Mouse (Mus musculus) limb, embryonic 12.5 days (tissue): ENCODE measurements around the gene Wdr25. TPM values are rescaled to one million over a fixed set of nuclear protein-coding genes. Genes with fewer than 3 reads are reported as not detected.
A peak's percentile ranks its signal among the peaks of the same experiment; 100 is the strongest.

ENCODE experiments used
- ATAC-seq: fragments of 200-750 bp; cut with Nextera tagmentation; 2 replicates; pipeline ENCODE4 v1.8.0; 2017; ENCODE audit warnings: low read depth, moderate TSS enrichment; ENCODE audit not compliant: insufficient number of reproducible peaks, insufficient read depth, low FRiP score, low TSS enrichment
- H3K27ac ChIP-seq: fragments of 300-500 bp; sonication (generic); 2 replicates; pipeline ENCODE4 v1.5.1; 2016; ENCODE audit warnings: mild to moderate bottlenecking, moderate library complexity
- H3K27me3 ChIP-seq: fragments of 300-500 bp; sonication (generic); 2 replicates; pipeline ENCODE4 v1.6.1; 2016; ENCODE audit warnings: mild to moderate bottlenecking, moderate library complexity
- H3K36me3 ChIP-seq: fragments of 300-500 bp; sonication (generic); 2 replicates; pipeline ENCODE4 v1.6.1; 2016; ENCODE audit warnings: mild to moderate bottlenecking, moderate library complexity
- H3K4me1 ChIP-seq: fragments of 300-500 bp; sonication (generic); replicated peaks from 2 replicates; pipeline ENCODE4 v1.6.1; 2016
- H3K4me2 ChIP-seq: fragments of 300-500 bp; sonication (generic); 2 replicates; pipeline ENCODE4 v1.6.1; 2016; ENCODE audit warnings: mild to moderate bottlenecking, moderate library complexity
- H3K4me3 ChIP-seq: fragments of 300-500 bp; sonication (generic); replicated peaks from 2 replicates; pipeline ENCODE4 v1.5.1; 2016; ENCODE audit warnings: mild to moderate bottlenecking
- H3K9ac ChIP-seq: fragments of 300-500 bp; sonication (generic); replicated peaks from 2 replicates; pipeline ENCODE4 v1.6.1; 2016; ENCODE audit warnings: mild to moderate bottlenecking, moderate library complexity
- H3K9me3 ChIP-seq: fragments of 300-500 bp; sonication (generic); 2 replicates; pipeline ENCODE4 v1.6.1; 2016; ENCODE audit warnings: mild to moderate bottlenecking, moderate library complexity
- WGBS: fragments of 180-500 bp; shearing (Covaris S2); methylation state at CpG from one replicate; pipeline ENCODE4 v1.1.7; 2016; 5-methylcytosine and 5-hydroxymethylcytosine counted together
- polyA plus RNA-seq: library from polyadenylated mRNA; unstranded; fragments of >200 nt; fragmentation: Nextera tagmentation; extraction: Ambion mirVana; gene quantifications from 2 replicates; pipeline ENCODE4 v1.2.1, GENCODE M21; 2016

Wdr25 gene
- polyA plus RNA-seq, 1 experiment from 2014 or later, result 8.8 TPM

DNA sequence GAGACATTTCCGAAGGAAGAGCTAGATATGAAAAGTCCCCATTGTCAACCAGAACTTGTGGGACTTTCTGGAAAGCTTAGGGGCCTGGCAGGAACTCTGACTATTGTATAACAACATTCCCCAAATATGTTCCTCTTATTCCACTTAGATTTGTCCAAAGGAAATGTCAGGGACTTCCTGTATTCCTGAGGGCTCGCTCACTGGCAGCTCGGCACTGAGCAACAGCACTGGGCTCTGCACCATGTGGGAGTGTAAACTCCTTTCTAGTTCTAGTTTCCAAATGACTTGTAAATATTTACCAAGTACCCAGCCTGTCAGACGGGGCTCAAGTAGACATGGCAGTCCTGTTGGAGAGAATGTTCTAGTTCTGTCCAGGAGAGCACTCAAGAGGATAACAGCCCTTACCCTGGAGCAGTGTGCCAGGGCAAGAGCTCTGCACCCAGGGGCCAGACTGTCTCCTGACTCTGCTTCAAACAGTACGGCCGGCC is 28.4 kb upstream of the Wdr25 start:
- WGBS, result 92% methylated on average over 6 of the region's 6 CpGs
- H3K4me1 ChIP-seq, result no peaks in the 10 kb centered on the region

DNA sequence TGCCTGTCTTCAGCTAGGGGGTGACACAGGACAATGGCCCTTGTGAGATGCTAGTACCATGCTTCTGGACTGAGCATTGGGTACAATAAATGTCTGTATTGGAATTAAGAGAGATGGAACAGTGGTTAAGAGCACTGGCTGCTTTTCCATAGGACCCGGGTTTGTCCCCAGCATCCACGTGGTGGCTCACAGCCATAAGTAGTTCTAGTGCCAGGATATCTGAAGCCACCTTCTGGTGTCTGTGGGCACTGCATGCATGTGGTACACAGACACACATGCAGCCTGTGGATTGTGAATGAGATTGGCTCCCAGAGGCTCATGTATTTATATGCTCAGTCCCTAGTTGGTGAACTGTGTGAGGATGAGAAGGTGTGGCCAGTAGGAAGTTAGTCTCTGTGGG is 23.9 kb upstream of the Wdr25 start:
- Histone ChIP-seq H3K27me3 (no peaks in the 10 kb centered on the region), H3K9ac (no peak overlapping the region), H3K4me2 (no peak overlapping the region), H3K36me3 (peaks cover 95% of the 10 kb centered on the region), H3K4me1 (no peaks in the 10 kb centered on the region), H3K4me3 (no peak overlapping the region), H3K27ac (no peak overlapping the region), H3K9me3 (no peaks in the 10 kb centered on the region)
- WGBS, result 89% methylated on average over 2 of the region's 2 CpGs
- no peak for ATAC-seq

More for the DNA sequence above, 28.4 kb upstream of the Wdr25 start:
- Histone ChIP-seq H3K4me2 (no peak overlapping the region), H3K9ac (no peak overlapping the region), H3K27ac (no peak overlapping the region), H3K4me3 (no peak overlapping the region), H3K9me3 (no peaks in the 10 kb centered on the region), H3K27me3 (no peaks in the 10 kb centered on the region), H3K36me3 (peaks cover 100% of the 10 kb centered on the region)
- ATAC-seq, result no peak

- H3K4me2 ChIP-seq, result no peak overlapping the region
- no peak for ATAC-seq
- H3K9ac ChIP-seq, result no peak overlapping the region
- no peak overlapping the region for H3K4me3 ChIP-seq
- no peaks in the 10 kb centered on the region for H3K9me3 ChIP-seq
- H3K27me3 ChIP-seq, result no peaks in the 10 kb centered on the region
- no peak overlapping the region for H3K27ac ChIP-seq
- no peaks in the 10 kb centered on the region for H3K4me1 ChIP-seq
- WGBS, result 77% methylated on average over 5 of the region's 5 CpGs
- peaks cover 89% of the 10 kb centered on the region for H3K36me3 ChIP-seq
Measured at GRCm38 (mm10) chr12:108873122-108873521, 20.3 kb upstream of the Wdr25 start.

DNA sequence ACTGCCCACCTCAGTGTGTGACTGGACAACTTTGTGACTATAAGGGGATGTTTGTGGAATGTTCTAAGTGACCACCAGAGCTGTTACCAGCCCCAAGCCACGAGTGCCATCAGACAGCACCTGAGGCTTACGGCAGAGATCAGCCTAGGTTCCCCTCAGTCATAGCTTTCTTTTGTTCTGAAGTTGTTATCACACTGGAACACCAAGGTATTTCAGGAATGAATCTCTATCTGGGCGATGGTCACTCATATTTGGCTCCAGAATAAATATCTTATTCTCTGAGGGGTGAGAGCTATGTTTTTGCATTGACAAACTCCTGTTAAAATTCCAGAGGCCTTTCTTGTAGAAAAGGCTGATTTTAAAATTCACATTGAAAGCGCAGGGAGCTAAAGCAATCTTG is 14.3 kb upstream of the Wdr25 start:
- ATAC-seq, result no peak
- WGBS, result 94% methylated on average over 4 of the region's 4 CpGs

DNA sequence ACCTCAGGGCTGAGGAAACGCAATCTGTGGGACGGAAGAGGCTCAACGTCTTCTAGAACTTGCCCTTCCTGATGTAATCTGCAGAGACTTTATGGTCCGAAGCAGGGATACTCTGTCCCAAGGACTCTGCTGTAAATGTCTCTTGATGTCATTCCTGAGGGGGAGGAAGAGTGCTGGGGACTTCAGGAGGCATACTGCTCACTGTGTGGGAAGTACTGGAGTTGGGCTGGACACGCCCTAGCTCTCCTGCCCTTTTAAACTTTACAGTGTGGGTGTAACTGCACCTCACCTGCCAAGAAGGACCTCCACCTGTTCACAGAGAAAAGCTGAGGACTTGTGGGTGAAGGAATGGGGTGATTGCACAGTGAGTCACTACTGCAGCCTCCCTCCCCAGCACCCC is 12.8 kb upstream of the Wdr25 start:
- Histone ChIP-seq H3K4me3 (no peak overlapping the region), H3K4me2 (no peak overlapping the region), H3K9me3 (no peaks in the 10 kb centered on the region), H3K9ac (no peak overlapping the region), H3K27ac (no peak overlapping the region), H3K27me3 (no peaks in the 10 kb centered on the region), H3K36me3 (peaks cover 89% of the 10 kb centered on the region), H3K4me1 (no peaks in the 10 kb centered on the region)
- 85% methylated on average over 5 of the region's 5 CpGs for WGBS
- no peak for ATAC-seq

More for the DNA sequence above, 14.3 kb upstream of the Wdr25 start:
- Histone ChIP-seq H3K36me3 (peaks cover 89% of the 10 kb centered on the region), H3K4me1 (no peaks in the 10 kb centered on the region), H3K27ac (no peak overlapping the region), H3K27me3 (no peaks in the 10 kb centered on the region), H3K4me2 (no peak overlapping the region), H3K4me3 (no peak overlapping the region), H3K9ac (no peak overlapping the region), H3K9me3 (no peaks in the 10 kb centered on the region)

- WGBS, result 89% methylated on average over 3 of the region's 3 CpGs
- H3K4me3 ChIP-seq, result no peak overlapping the region
Measured at GRCm38 (mm10) chr12:108881192-108881591, 12.2 kb upstream of the Wdr25 start.

GRCm38 (mm10) chr12:108882776-108883175 is 10.7 kb upstream of the Wdr25 start:
- H3K27ac ChIP-seq, result no peak overlapping the region
- no peak for ATAC-seq
- H3K9ac ChIP-seq, result no peak overlapping the region
- WGBS, result 89% methylated on average over 8 of the region's 8 CpGs
- no peaks in the 10 kb centered on the region for H3K4me1 ChIP-seq
- no peak overlapping the region for H3K4me3 ChIP-seq
- no peaks in the 10 kb centered on the region for H3K9me3 ChIP-seq
- H3K4me2 ChIP-seq, result no peak overlapping the region
- peaks cover 95% of the 10 kb centered on the region for H3K36me3 ChIP-seq
- H3K27me3 ChIP-seq, result no peaks in the 10 kb centered on the region

More at GRCm38 (mm10) chr12:108881192-108881591, 12.2 kb upstream of the Wdr25 start:
- no peak for ATAC-seq
- Histone ChIP-seq H3K27ac (no peak overlapping the region), H3K4me1 (no peaks in the 10 kb centered on the region), H3K27me3 (no peaks in the 10 kb centered on the region), H3K9me3 (no peaks in the 10 kb centered on the region), H3K9ac (no peak overlapping the region), H3K4me2 (no peak overlapping the region), H3K36me3 (peaks cover 90% of the 10 kb centered on the region)

- no peak for ATAC-seq
Measured at GRCm38 (mm10) chr12:108885906-108886305, 7.5 kb upstream of the Wdr25 start.

DNA sequence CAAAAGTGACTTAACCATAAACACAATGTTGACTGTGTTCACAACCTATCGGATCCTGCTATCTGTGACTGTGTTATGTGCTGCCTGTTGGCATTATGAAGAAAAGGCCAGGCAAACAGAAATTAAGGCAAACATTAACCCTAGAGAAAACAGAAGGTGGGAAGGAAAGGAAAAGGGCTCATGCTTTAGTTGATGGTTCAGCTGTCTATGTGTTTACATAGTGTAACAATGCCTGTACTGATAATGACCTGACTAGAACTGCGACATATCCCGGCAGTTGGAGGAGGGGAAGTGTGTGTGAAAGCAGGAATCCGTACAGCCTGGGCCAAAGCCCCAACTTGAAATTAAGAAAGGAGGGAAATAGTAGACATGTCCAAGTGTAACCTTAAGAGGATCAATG is 6.4 kb upstream of the Wdr25 start:
- no peak for ATAC-seq
- Histone ChIP-seq H3K36me3 (peaks cover 76% of the 10 kb centered on the region), H3K27ac (no peak overlapping the region), H3K4me1 (no peaks in the 10 kb centered on the region), H3K4me2 (no peak overlapping the region), H3K9me3 (no peaks in the 10 kb centered on the region), H3K27me3 (no peaks in the 10 kb centered on the region), H3K4me3 (no peak overlapping the region), H3K9ac (no peak overlapping the region)
- 92% methylated on average over 4 of the region's 4 CpGs for WGBS

More at GRCm38 (mm10) chr12:108885906-108886305, 7.5 kb upstream of the Wdr25 start:
- Histone ChIP-seq H3K4me3 (no peak overlapping the region), H3K36me3 (peaks cover 85% of the 10 kb centered on the region), H3K27me3 (no peaks in the 10 kb centered on the region), H3K9ac (no peak overlapping the region), H3K4me2 (no peak overlapping the region), H3K27ac (no peak overlapping the region), H3K9me3 (no peaks in the 10 kb centered on the region), H3K4me1 (no peaks in the 10 kb centered on the region)
- WGBS, result 91% methylated on average over 1 of the region's 1 CpGs

DNA sequence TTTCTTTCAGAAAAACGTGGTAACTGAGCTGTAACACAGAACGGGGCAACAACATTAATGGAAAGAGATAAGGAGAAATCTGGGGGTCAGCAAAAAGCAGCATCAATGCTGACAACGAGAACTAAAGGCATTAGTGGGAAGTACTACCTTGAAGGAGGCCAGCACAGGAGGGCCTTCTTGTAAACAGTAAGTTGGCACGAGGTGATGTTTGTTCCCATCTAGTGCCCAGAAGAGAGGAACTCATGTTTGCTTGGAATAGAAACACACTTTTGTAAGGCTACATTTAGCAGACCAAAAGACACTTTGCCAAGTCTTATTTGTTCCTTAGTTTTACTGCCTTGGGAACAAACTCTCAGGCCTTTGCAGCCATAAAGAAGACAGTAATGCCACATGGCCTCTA is 4.8 kb upstream of the Wdr25 start:
- Histone ChIP-seq H3K27ac (no peak overlapping the region), H3K4me3 (no peak overlapping the region), H3K9me3 (no peaks in the 10 kb centered on the region), H3K4me1 (peaks cover 12% of the 10 kb centered on the region), H3K9ac (no peak overlapping the region), H3K27me3 (no peaks in the 10 kb centered on the region), H3K36me3 (peaks cover 62% of the 10 kb centered on the region), H3K4me2 (no peak overlapping the region)
- 72% methylated on average over 4 of the region's 4 CpGs for whole genome bisulfite sequencing
- ATAC-seq, result no peak

GRCm38 (mm10) chr12:108893715-108894431 is 442 bp downstream of the Wdr25 start, which contains the start of gene Wars:
Gene Wars (minus strand): TSS chr12:108894174.
- Histone ChIP-seq H3K4me1 (peaks cover 21% of the 10 kb centered on the region), H3K4me2 (peak within 1 kb of the TSS; percentile 97), H3K27me3 (no peaks in the 10 kb centered on the region), H3K4me3 (peak within 1 kb of the TSS; percentile 88), H3K9ac (peak within 1 kb of the TSS; percentile 72), H3K36me3 (peaks cover 19% of the 10 kb centered on the region; the same call in 1 of the 2 replicates), H3K9me3 (no peaks in the 10 kb centered on the region), H3K27ac (no peak within 1 kb of the TSS)
- peak; percentile 99 for ATAC-seq
- 1% methylated on average over 56 of the region's 58 CpGs for whole genome bisulfite sequencing
